Mouse (Mus musculus) neural tube, embryonic 11.5 days (tissue): ENCODE measurements around the gene Zfp143. TPM values are rescaled to one million over a fixed set of nuclear protein-coding genes. Genes with fewer than 3 reads are reported as not detected.

Experiments used
- ATAC-seq: fragments of 200-750 bp; cut with Nextera tagmentation; 2 replicates; pipeline ENCODE4 v1.8.0; 2017; ENCODE audit warnings: moderate number of reproducible peaks, mild to moderate bottlenecking, moderate TSS enrichment, moderate library complexity; ENCODE audit not compliant: insufficient read depth, low FRiP score, low TSS enrichment
- DNase-seq: peaks from one replicate; pipeline ENCODE4 v3.0.0-alpha.2; 2015; ENCODE audit warnings: low spot score
- H3K27ac ChIP-seq: fragments of 300-500 bp; sonication (generic); 2 replicates; pipeline ENCODE4 v1.5.1; 2014; ENCODE audit warnings: low read depth, mild to moderate bottlenecking, low read length
- H3K27me3 ChIP-seq: fragments of 300-500 bp; sonication (generic); 2 replicates; pipeline ENCODE4 v1.6.1; 2014; ENCODE audit warnings: mild to moderate bottlenecking, low read length, mixed read lengths; ENCODE audit not compliant: control insufficient read depth, insufficient read depth
- H3K36me3 ChIP-seq: fragments of 300-500 bp; sonication (generic); 2 replicates; pipeline ENCODE4 v1.6.1; 2014; ENCODE audit warnings: mild to moderate bottlenecking, low read length, moderate library complexity, mixed read lengths; ENCODE audit not compliant: control insufficient read depth, insufficient read depth
- H3K4me1 ChIP-seq: fragments of 300-500 bp; sonication (generic); 2 replicates; pipeline ENCODE4 v1.6.1; 2014; ENCODE audit warnings: low read length, mixed read lengths; ENCODE audit not compliant: control insufficient read depth, insufficient read depth
- H3K4me2 ChIP-seq: fragments of 300-500 bp; sonication (generic); 2 replicates; pipeline ENCODE4 v1.6.1; 2014; ENCODE audit warnings: low read depth, mild to moderate bottlenecking, moderate library complexity
- H3K4me3 ChIP-seq: fragments of 300-500 bp; sonication (generic); 2 replicates; pipeline ENCODE4 v1.5.1; 2014; ENCODE audit warnings: low read depth, low read length
- H3K9ac ChIP-seq: fragments of 300-500 bp; sonication (generic); 2 replicates; pipeline ENCODE4 v1.6.1; 2014; ENCODE audit warnings: mild to moderate bottlenecking, low read length
- H3K9me3 ChIP-seq: fragments of 300-500 bp; sonication (generic); 2 replicates; pipeline ENCODE4 v1.6.1; 2016; ENCODE audit warnings: low read length; ENCODE audit not compliant: control insufficient read depth
- WGBS: fragments of 180-500 bp; shearing (Covaris S2); extraction: QIAGEN DNeasy Blood & Tissue Kit; methylation state at CpG from one replicate; pipeline ENCODE4 v1.1.7; 2014; 5-methylcytosine and 5-hydroxymethylcytosine counted together
- polyA plus RNA-seq: library from polyadenylated mRNA; unstranded; fragments of >200 nt; fragmentation: Nextera tagmentation; extraction: Ambion mirVana; gene quantifications from 2 replicates; pipeline ENCODE4 v1.2.1, GENCODE M21; 2014

Zfp143 gene
- polyA plus RNA-seq, 1 experiment from 2014 or later = 30.2 TPM

DNA sequence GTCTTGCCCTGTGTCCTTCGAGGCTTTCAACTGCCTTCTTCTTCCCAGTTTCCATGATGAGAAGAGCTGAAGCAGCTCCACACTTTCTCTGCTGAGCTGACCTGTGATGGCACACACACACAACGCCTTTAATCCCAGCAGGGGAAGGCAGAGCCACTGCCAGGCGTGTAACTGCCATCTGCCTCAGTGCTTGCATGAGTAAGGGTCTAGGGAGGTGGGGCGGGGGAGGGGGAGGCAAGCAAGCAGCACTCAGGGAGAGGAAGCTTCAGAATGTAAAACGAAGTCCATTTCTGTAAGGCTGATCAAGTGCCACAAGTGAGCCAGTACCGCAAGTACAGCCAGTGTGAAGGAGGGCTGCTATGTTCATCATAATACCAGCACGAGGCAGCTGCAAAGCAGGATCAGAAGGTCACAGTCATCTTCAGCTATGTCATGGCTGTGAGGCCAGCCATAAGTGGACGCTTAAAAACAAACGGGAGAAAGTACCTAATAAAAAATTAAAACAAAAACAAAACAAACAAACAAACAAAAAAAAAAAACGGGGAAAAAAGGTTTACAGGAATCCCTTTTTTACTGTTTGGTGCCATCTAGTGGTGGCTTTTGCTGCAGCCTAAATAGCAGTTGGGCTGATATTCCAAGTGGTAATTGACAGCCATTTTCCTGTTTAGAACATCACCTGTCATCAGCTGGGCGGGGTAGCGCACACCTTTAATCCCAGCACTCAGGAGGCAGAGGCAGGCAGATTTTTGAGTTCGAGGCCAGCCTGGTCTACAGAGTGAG, 22.6 kb downstream of the Zfp143 start:
- peak; percentile 61 for DNase-seq

DNA sequence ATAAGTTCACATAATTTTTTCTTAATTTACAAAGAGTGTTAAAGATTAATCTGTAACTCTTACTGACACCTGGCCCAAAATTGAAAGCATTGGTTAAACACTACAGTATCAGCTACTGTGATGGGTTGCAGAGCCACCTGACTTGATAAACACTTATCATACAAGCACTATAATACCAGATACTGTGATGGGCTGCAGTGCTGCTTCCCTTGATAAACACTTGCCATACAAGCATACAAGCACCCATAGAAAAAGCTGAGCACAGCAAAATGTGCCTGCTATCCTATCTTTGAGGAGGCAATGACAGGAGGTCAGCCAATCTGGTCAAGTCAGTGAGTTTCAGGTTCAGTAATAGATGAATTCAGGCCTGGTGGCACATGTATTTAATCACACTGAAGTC, 24.2 kb downstream of the Zfp143 start:
- H3K4me2 ChIP-seq = no peak overlapping the region
- H3K36me3 ChIP-seq = peaks cover 46% of the 10 kb centered on the region
- no peaks in the 10 kb centered on the region for H3K9me3 ChIP-seq
- no peak for ATAC-seq
- no peak for DNase-seq
- no peak overlapping the region for H3K9ac ChIP-seq
- no peak overlapping the region for H3K27ac ChIP-seq
- no peak overlapping the region for H3K4me3 ChIP-seq
- H3K27me3 ChIP-seq = no peaks in the 10 kb centered on the region
- H3K4me1 ChIP-seq = no peaks in the 10 kb centered on the region

More for the DNA sequence above, 22.6 kb downstream of the Zfp143 start:
- Histone ChIP-seq H3K4me3 (no peak overlapping the region), H3K9ac (no peak overlapping the region), H3K4me1 (no peaks in the 10 kb centered on the region), H3K36me3 (peaks cover 50% of the 10 kb centered on the region), H3K27me3 (no peaks in the 10 kb centered on the region), H3K4me2 (no peak overlapping the region), H3K9me3 (no peaks in the 10 kb centered on the region), H3K27ac (no peak overlapping the region)
- ATAC-seq = no peak
- 71% methylated on average over 13 of the region's 13 CpGs for WGBS

DNA sequence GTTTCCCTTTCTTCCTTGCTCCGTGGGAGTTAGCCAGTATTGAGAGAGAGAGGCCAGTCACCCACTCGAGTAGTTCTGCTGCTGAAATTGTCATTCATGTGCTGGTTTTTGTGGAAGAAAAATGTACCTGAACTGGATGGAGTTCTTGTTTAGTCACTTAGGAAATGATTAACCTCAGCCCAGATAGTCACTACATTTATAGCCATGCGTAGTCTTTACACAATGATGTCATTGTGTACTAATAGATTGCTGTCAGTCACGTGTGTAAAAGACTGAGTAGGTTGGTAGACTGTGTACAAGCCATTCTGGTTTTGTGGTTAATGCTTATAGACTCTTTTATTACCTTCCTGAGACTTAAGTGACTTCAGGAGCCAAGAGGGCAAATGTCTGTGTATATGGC, 26.9 kb downstream of the Zfp143 start:
- H3K36me3 ChIP-seq = peaks cover 41% of the 10 kb centered on the region
- H3K27me3 ChIP-seq = no peaks in the 10 kb centered on the region
- H3K27ac ChIP-seq = no peak overlapping the region
- peaks cover 3% of the 10 kb centered on the region; the same call in 1 of the 2 replicates for H3K4me1 ChIP-seq
- no peak overlapping the region for H3K4me2 ChIP-seq
- DNase-seq = no peak
- H3K9me3 ChIP-seq = no peaks in the 10 kb centered on the region
- no peak overlapping the region for H3K4me3 ChIP-seq
- H3K9ac ChIP-seq = no peak overlapping the region
- 75% methylated on average over 4 of the region's 4 CpGs for WGBS
- ATAC-seq = no peak

DNA sequence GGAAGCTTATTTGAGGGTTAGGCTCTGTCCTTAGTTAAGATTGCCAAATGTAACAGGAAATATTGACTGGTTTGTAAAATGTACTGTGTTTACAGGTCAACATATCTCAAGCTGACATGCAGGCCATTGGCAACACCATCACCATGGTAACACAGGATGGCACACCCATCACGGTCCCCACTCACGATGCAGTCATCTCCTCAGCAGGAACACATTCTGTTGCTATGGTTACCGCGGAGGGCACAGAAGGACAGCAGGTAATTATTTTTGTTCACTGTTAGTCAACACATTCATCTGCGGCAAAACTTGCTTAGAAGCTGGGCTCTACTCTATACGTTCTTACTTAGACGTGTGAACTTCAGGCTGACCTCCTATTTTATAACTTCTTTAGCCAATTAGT, 30.7 kb downstream of the Zfp143 start:
- ATAC-seq (no peak), DNase-seq (peak; percentile 29)
- peaks cover 24% of the 10 kb centered on the region for H3K36me3 ChIP-seq

DNA sequence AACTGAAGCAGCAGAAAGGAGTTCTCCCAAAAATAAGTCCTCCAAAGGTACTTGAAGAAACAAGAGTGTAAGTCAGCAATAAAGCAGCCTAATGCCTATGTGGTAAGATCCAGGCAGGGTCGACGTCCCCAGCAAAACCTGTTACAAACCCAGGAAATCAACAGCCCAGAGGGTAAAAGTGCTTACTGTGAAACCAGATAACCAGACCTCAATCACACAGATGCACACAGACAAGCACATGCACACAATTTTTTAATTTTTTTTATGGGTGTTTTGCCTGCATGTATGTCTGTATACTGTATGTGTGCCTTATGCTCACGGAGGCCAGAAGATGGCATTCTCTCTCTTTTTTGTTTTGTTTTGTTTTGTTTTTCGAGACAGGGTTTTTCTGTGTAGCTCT, 35.3 kb downstream of the Zfp143 start:
- H3K27me3 ChIP-seq = no peaks in the 10 kb centered on the region
- 90% methylated on average over 4 of the region's 4 CpGs for WGBS
- no peak overlapping the region for H3K4me3 ChIP-seq
- H3K4me2 ChIP-seq = no peak overlapping the region
- no peak overlapping the region for H3K27ac ChIP-seq
- H3K36me3 ChIP-seq = peaks cover 8% of the 10 kb centered on the region; the same call in 1 of the 2 replicates
- H3K9ac ChIP-seq = no peak overlapping the region
- DNase-seq (no peak), ATAC-seq (no peak)
- H3K4me1 ChIP-seq = peaks cover 3% of the 10 kb centered on the region; the same call in 1 of the 2 replicates
- H3K9me3 ChIP-seq = no peaks in the 10 kb centered on the region

More for the DNA sequence above, 30.7 kb downstream of the Zfp143 start:
- 63% methylated on average over 7 of the region's 7 CpGs for WGBS
- Histone ChIP-seq H3K4me3 (no peak overlapping the region), H3K27ac (no peak overlapping the region), H3K9me3 (no peaks in the 10 kb centered on the region), H3K4me1 (peaks cover 3% of the 10 kb centered on the region; the same call in 1 of the 2 replicates), H3K9ac (no peak overlapping the region), H3K27me3 (no peaks in the 10 kb centered on the region), H3K4me2 (no peak overlapping the region)

DNA sequence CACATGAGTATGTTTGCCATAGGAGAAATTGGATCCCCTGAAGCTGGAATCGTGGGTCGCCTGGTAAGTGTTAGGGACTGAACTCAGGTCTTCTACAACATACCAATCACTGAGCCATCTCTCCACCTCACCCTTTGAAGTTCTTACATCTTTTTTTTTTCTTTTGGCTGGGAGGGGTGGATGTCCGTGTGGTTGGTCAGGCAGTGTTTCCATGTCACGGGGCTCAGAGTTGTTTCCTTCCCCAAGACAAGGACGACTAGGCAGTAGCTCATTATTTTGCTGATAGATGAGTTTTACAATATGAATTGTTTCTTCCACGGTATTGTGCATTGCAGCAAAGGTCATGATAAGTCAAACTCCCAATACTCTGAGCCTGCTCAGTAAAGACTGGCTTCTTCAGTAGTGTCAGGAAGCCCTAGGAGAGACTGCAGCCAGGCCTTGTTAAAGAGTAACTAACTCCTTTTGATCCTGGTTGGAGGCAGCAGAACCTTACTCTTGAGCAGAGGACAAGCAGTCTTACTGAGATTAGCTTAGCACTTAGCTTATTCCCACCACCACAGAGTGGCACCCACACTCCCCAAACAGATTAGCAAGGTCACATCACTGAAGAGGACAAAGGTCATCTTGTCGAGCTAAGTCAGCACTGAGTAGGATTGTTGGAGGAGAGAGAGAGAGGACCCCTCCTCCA, 36.2 kb downstream of the Zfp143 start:
- WGBS = 43% methylated on average over 7 of the region's 7 CpGs
- peaks cover 6% of the 10 kb centered on the region; the same call in 1 of the 2 replicates for H3K36me3 ChIP-seq

DNA sequence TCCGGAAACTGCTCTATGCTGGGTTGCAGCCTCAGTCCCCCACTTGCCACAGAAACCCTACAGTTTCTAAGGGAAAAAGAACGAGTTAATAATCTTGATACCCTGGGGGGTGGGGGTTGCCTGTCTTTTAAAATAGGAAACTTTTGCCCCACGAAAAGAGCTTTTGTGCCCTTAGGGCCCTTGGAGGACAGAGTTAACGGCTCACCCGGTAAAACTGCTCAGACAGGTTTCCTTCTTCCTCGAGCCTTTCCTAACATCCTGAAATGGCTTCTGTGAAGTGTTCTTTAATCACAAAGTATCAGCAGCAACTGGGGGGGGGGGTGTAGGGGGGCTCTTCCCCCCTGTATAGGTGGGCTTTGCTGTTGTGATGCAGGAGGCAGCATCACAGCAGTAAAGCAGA, 39.8 kb downstream of the Zfp143 start:
- H3K9ac ChIP-seq = no peak overlapping the region
- H3K4me1 ChIP-seq = no peaks in the 10 kb centered on the region
- peaks cover 2% of the 10 kb centered on the region; the same call in 1 of the 2 replicates for H3K36me3 ChIP-seq
- 54% methylated on average over 6 of the region's 6 CpGs for WGBS
- no peak overlapping the region for H3K27ac ChIP-seq
- no peaks in the 10 kb centered on the region for H3K27me3 ChIP-seq
- DNase-seq (no peak), ATAC-seq (no peak)
- no peaks in the 10 kb centered on the region for H3K9me3 ChIP-seq
- no peak overlapping the region for H3K4me3 ChIP-seq
- no peak overlapping the region for H3K4me2 ChIP-seq

More for the DNA sequence above, 36.2 kb downstream of the Zfp143 start:
- Histone ChIP-seq H3K4me2 (no peak overlapping the region), H3K9me3 (no peaks in the 10 kb centered on the region), H3K4me1 (no peaks in the 10 kb centered on the region), H3K9ac (no peak overlapping the region), H3K27me3 (no peaks in the 10 kb centered on the region), H3K4me3 (no peak overlapping the region), H3K27ac (no peak overlapping the region)
- DNase-seq = no peak
- ATAC-seq = no peak

DNA sequence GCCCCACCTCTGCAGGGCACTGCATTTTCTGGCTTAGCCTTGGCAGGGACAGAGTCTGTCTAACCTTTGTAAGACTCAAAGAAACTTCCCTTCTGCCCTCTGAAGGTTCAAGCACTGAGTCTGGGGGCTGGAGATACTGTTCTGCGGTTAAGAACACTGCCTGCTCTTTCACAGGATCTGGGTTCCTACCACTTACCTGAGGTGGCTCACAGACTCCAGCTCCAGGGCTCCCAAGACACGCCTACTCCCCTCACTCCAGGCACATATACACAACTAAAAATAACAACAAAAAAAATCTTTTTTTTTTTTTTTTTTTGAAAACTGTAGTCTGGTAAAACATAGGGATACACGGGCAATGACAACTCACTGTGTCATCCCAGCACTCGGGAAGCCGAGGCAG, 40.2 kb downstream of the Zfp143 start:
- H3K27me3 ChIP-seq = no peaks in the 10 kb centered on the region
- ATAC-seq = no peak
- WGBS = 83% methylated on average over 5 of the region's 5 CpGs
- no peak overlapping the region for H3K4me2 ChIP-seq
- H3K9me3 ChIP-seq = no peaks in the 10 kb centered on the region
- H3K27ac ChIP-seq = no peak overlapping the region
- no peak overlapping the region for H3K4me3 ChIP-seq
- no peak overlapping the region for H3K9ac ChIP-seq
- DNase-seq = no peak
- H3K36me3 ChIP-seq = peaks cover 2% of the 10 kb centered on the region; the same call in 1 of the 2 replicates
- no peaks in the 10 kb centered on the region for H3K4me1 ChIP-seq
